Comparison of ENCODE assay signal across 10 mouse cellular contexts in genomic region chr12:111853011-111853436, GRCm38 (mm10). TPM values are rescaled to one million over a fixed set of nuclear protein-coding genes. Genes with fewer than 3 reads are reported as not detected.
A peak's percentile ranks its signal among the peaks of the same experiment; 100 is the strongest.
DNase-seq lines count a peak whose midpoint lies in the region; ATAC-seq and TF ChIP-seq lines count a peak whose summit lies in the region.
"Had no signal": no experiment of that assay in that cellular context is flagged by ENCODE, and none has a peak within 500 bp of the region (broad histone marks: within the 10 kb centered on the region; RNA-seq: fewer than 3 reads in every experiment).

No protein-coding gene starts in this region.

- TF ChIP-seq CTCF in layer of hippocampus, adult 2 months (conservative IDR thresholded peaks at IDR 0.05): no peak
- no peak for TF ChIP-seq CTCF in thymus, adult 2 months (IDR thresholded peaks at IDR 0.05; ENCODE audit: borderline replicate concordance, control insufficient read depth, extremely low read depth, insufficient read depth, low read length, poor library complexity)

- no peak overlapping the region for H3K4me3 ChIP-seq in layer of hippocampus, adult 2 months
- H3K4me3 ChIP-seq in embryonic facial prominence, embryonic 14.5 days (ENCODE audit: low read depth, low read length): no peak overlapping the region
- H3K4me3 ChIP-seq in thymus, adult 2 months (ENCODE audit: control insufficient read depth, insufficient read depth, low read length): no peak overlapping the region
- H3K4me3 ChIP-seq: heart, embryonic 13.5 days; neural tube, embryonic 13.5 days had no signal

- H3K36me3 ChIP-seq in embryonic facial prominence, embryonic 14.5 days (ENCODE audit: control insufficient read depth, insufficient read depth, low read length): no peaks in the 10 kb centered on the region
- H3K36me3 ChIP-seq in thymus, adult 2 months (ENCODE audit: control insufficient read depth, insufficient read depth, low read length): no peaks in the 10 kb centered on the region

- no peaks in the 10 kb centered on the region for H3K9me3 ChIP-seq in embryonic facial prominence, embryonic 14.5 days (ENCODE audit: control insufficient read depth, low read length)
- H3K9me3 ChIP-seq: heart, embryonic 13.5 days; neural tube, embryonic 13.5 days had no signal

- ATAC-seq in embryonic facial prominence, embryonic 14.5 days (ENCODE audit: low read depth): peak; percentile 75

- H3K4me2 ChIP-seq in embryonic facial prominence, embryonic 14.5 days (ENCODE audit: low read depth, low read length): no peak overlapping the region
- H3K4me2 ChIP-seq: heart, embryonic 13.5 days; neural tube, embryonic 13.5 days had no signal

- no peak for TF ChIP-seq POLR2A in thymus, adult 2 months (IDR thresholded peaks at IDR 0.05; ENCODE audit: control insufficient read depth, extremely low read depth, insufficient read depth, low read length, poor library complexity)

- H3K27ac ChIP-seq in layer of hippocampus, adult 2 months: peak overlapping the region; percentile 47; the same call in 1 of the 2 replicates
- no peak overlapping the region for H3K27ac ChIP-seq in embryonic facial prominence, embryonic 14.5 days (replicated peaks; ENCODE audit: low read depth, low read length)
- peak overlapping the region; percentile 19; the same call in 1 of the 2 replicates for H3K27ac ChIP-seq in thymus, adult 2 months (ENCODE audit: control insufficient read depth, insufficient read depth, low read length)
- H3K27ac ChIP-seq: heart, embryonic 13.5 days; neural tube, embryonic 13.5 days had no signal

- WGBS in embryonic facial prominence, embryonic 14.5 days: 48% methylated on average over 10 of the region's 10 CpGs
- WGBS in thymus, adult 2 months: 4% methylated on average over 10 of the region's 10 CpGs

- H3K4me1 ChIP-seq in embryonic facial prominence, embryonic 14.5 days (ENCODE audit: control insufficient read depth, insufficient read depth, low read length): peaks cover 5% of the 10 kb centered on the region; the same call in 1 of the 2 replicates
- H3K4me1 ChIP-seq in thymus, adult 2 months (replicated peaks; ENCODE audit: control insufficient read depth, insufficient read depth, low read length): peaks cover 11% of the 10 kb centered on the region
- H3K4me1 ChIP-seq: neural tube, embryonic 13.5 days had no signal

- H3K9ac ChIP-seq in embryonic facial prominence, embryonic 14.5 days (ENCODE audit: low read depth, low read length): no peak overlapping the region
- H3K9ac ChIP-seq: heart, embryonic 13.5 days; neural tube, embryonic 13.5 days had no signal

- no peak for DNase-seq in layer of hippocampus, adult 2 months (ENCODE audit: low spot score in 2 of 2)
- no peak for DNase-seq in layer of hippocampus, postnatal 10 days (ENCODE audit: low spot score in 2 of 2)
- DNase-seq in embryonic facial prominence, embryonic 14.5 days (ENCODE audit: low spot score): peak; percentile 62
- DNase-seq in kidney, adult 8-10 months: peak; percentile 13 to 36
- DNase-seq in thymus, adult 2 months: peak; percentile 38
- DNase-seq in layer of hippocampus, adult 9-10 months (ENCODE audit: low spot score): no peak
- no peak for DNase-seq in cerebellum, postnatal 25 days
- DNase-seq in embryo, embryonic 11 days: no peak

- H3K27me3 ChIP-seq in embryonic facial prominence, embryonic 14.5 days (replicated peaks; ENCODE audit: control insufficient read depth, insufficient read depth, low read length): no peaks in the 10 kb centered on the region
- no peaks in the 10 kb centered on the region for H3K27me3 ChIP-seq in thymus, adult 2 months (ENCODE audit: control insufficient read depth, insufficient read depth, low read length)
- H3K27me3 ChIP-seq: heart, embryonic 13.5 days; neural tube, embryonic 13.5 days had no signal

RNA-seq across cellular contexts. Expression of gene Zfyve21, which starts 39.1 kb away (rescaled TPM):
- 10 to 100 TPM; 20.0 to 20.6 TPM for total RNA-seq in layer of hippocampus, adult 2 months (2021)
- total RNA-seq in layer of hippocampus, postnatal 10 days (2021): 10 to 100 TPM; 21.5 to 22.0 TPM
- 119 and 122 TPM in 2 replicates for polyA plus RNA-seq in embryonic facial prominence, embryonic 14.5 days (2014; fragmentation: Nextera tagmentation; extraction: Ambion mirVana)
- 36.6 and 46.4 TPM in 2 replicates for polyA plus RNA-seq in thymus, adult 2 months (2012; rRNA removed)

RNA-seq across cellular contexts. Expression of gene Xrcc3, which starts 39.4 kb away (rescaled TPM):
- total RNA-seq in layer of hippocampus, adult 2 months (2021): 1 to 10 TPM; 3.2 to 4.2 TPM
- total RNA-seq in layer of hippocampus, postnatal 10 days (2021): 1 to 10 TPM; 3.2 to 4.1 TPM
- 8.5 and 11.7 TPM in 2 replicates for polyA plus RNA-seq in embryonic facial prominence, embryonic 14.5 days (2014; fragmentation: Nextera tagmentation; extraction: Ambion mirVana)
- 22.1 and 29.0 TPM in 2 replicates for polyA plus RNA-seq in thymus, adult 2 months (2012; rRNA removed)

RNA-seq across cellular contexts. Expression of gene Ppp1r13b, which starts 54.9 kb away (rescaled TPM):
- total RNA-seq in layer of hippocampus, adult 2 months (2021): 100 to 1,000 TPM; 101 to 106 TPM
- total RNA-seq in layer of hippocampus, postnatal 10 days (2021): 10 to 100 TPM; 66.3 to 69.1 TPM
- 15.3 and 17.2 TPM in 2 replicates for polyA plus RNA-seq in embryonic facial prominence, embryonic 14.5 days (2014; fragmentation: Nextera tagmentation; extraction: Ambion mirVana)
- 28.1 and 30.1 TPM in 2 replicates for polyA plus RNA-seq in thymus, adult 2 months (2012; rRNA removed)

Comparison
In these comparisons a context has a peak if more than half of its experiments do, and no peak if none do; other contexts are left out.
1. DNase-seq: peak in embryonic facial prominence, embryonic 14.5 days (single experiment), kidney, adult 8-10 months (2 of 2) and thymus, adult 2 months (single experiment); none in layer of hippocampus, adult 2 months (0 of 2), layer of hippocampus, postnatal 10 days (0 of 2), layer of hippocampus, adult 9-10 months (single experiment), cerebellum, postnatal 25 days (0 of 2) and embryo, embryonic 11 days (single experiment).